Mouse (Mus musculus): Measurements from ENCODE around the gene Dip2b. TPM values are rescaled to one million over a fixed set of nuclear protein-coding genes. Genes with fewer than 3 reads are reported as not detected.

Dip2b gene
- total RNA-seq, 2 experiments from 2014 or later: 53.8 to 54.2 TPM

DNA sequence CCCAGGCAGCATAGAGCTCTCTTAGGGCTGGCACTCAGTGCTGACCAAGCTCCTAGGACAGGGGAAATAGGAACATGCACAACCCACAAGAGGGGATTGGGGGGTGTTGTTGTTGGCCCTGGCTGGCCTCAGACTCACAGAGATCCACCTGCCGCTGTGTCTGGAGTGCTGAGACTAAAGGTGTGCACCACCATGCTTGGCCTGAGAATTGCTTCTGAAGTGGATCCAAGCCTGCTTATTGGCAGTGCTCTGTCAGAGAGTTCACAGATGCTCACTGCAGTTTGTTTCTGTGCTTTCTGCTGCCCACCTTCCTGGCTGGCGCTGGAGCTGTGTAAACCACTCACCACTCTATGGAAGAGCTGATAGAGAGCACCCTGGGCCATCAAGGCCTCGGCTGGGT lies 171.5 kb downstream of the Dip2b start:
- DNase-seq (ENCODE audit: low spot score in 2 of 2): no peak

DNA sequence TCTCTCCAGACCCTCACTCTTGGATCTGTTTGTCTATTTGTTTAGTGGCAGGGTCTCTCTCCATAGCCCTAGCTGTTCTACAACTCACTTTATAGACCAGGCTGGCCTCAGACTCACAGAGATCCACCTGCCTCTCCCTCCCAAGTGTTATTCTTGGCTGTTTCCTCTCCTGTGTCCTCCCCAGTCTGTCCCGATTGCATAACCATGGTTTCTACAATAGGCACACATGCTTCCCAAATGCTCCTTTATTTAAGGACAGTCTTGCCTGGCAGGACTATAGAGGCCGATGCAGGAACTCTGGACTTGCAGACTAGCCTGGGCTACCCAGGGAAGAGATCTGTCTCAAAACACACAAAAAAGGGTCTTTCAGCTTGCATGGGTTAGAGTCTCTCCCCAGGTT lies 174.9 kb downstream of the Dip2b start:
- DNase-seq (ENCODE audit: low spot score in 2 of 2): no peak

DNA sequence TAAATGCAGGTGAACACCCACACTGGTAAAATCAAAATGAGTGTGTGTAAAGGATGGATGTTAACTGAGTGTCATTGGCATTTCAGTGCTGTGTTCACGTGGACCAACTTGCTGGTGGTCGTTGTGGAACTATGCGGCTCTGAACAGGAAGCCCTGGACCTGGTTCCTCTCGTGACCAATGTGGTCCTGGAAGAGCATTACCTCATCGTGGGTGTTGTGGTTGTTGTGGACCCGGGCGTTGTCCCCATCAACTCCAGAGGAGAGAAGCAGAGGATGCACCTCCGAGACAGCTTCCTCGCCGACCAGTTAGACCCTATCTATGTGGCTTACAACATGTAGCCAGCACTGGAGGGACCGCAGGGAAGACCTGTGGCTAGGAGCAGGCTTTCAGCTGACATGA lies 176.6 kb downstream of the Dip2b start:
- no peak for DNase-seq (ENCODE audit: low spot score in 2 of 2)

DNA sequence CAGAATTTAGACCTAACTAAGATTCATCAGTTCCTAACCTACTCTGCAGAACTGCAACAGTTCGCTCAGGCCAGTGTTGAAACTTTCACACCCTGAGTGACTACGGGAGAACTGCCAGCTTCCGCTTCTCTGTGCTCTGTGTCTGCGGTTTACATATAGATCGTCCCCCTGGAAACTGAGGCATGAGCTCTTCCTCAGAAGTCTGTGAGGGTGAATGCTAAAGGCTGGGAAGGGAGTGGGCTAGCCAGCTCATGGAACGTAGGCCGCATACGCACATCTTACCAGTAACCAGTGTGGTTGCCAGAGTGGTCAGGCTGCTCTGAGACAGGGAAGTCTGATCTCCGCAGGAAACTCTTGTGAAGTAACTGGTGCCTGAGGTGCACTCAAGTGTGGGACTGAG lies 177.7 kb downstream of the Dip2b start:
- DNase-seq (ENCODE audit: low spot score in 2 of 2): no peak

DNA sequence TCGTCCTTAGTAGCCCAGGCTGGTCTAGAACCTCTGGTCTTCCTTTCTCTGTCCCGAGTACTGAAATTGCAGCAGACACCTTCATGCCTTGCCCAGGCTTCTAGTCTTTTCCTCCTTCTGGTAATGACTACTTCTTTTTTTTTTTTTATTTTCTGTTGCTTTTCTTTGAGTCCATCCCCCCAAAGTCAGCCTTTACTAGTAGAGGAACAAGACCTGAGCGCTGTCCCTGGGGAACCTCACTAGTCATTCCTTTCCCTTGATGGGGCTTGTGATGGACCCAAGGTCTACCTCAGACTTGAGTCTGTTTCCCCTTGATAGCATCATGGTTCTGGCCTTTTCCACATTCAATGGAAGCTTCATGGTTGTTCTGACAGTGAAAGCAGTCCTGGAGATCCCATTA lies 179.6 kb downstream of the Dip2b start:
- DNase-seq (ENCODE audit: low spot score in 2 of 2): no peak

DNA sequence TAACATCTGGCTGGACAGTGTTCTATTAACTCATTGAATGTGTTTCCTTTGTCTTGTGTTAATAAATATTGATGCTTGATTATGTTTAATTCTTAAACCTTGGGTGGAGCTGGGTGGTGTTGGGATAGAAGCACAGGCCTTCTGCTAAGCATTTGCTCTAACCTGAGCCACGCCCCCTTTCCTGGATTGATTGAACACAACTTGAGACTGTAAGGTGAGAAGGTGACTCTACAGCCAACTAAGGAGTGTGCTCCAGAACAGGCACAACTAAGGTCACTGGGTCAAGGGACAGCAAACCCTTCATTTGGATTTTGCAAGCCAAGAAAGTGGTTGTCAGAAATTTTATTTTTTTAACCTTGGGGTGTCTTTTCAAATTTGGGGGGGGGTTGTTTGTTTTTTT lies 180.9 kb downstream of the Dip2b start:
- DNase-seq (ENCODE audit: low spot score in 2 of 2): no peak

DNA sequence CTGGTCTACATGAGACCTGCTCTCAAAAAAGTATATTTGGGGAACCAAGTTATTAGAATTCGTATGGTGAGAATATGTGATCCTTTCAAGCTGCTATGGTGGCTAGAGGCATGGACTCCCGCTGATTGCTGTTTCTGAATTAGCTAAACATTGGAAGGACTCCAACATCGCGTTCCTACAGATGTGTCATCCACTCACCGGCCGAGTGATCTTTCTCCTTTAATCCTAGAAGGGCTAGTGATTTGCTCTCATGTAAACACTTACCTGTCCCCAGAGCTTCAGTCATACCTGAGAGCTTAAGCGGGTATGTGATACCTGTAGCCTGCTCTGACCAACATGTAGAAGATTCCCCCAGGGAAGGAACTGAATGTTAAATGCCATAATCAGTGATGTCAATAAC lies 182.5 kb downstream of the Dip2b start:
- DNase-seq (ENCODE audit: low spot score in 2 of 2): no peak

DNA sequence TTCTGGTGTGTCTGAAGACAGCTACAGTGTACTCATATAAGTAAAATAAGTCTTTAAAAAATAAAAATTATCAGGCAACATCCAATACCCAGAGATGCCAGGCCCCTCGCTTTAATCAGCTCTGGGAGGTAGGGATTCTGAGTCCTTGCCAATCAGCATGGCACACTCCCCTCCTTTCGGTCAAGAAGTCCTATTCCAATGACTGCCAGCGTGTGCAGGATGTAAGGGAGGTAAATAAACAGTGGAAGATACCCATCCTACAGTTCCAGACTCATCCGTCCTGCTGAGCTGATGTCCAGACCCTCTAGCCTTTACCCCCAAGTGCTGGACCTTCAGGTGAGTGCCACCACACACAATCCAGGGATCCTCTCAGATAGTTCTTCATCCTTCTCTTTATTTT lies 186.9 kb downstream of the Dip2b start:
- no peak for DNase-seq (ENCODE audit: low spot score in 2 of 2)

DNA sequence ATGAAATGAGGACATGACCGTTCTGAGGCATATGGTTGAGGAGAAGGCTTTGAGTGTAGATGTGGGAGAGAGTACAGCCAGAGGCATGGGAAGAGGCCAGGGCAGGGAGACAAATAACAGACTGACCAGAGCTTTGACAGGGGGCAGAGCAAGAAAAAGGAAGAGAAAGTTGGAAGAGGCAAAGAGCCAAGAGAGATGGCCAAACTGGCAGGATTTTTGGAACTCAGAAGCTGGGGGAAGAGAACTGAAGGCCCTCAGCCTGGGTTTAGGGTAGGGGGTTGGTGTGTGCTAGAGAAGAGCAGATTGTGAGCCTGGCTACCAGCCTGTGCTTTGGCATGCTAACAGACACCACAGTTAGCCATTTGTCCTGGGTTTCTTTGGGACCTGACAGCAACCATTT lies 187.4 kb downstream of the Dip2b start:
- peak; percentile 39 to 80 for DNase-seq (ENCODE audit: low spot score in 2 of 2)

DNA sequence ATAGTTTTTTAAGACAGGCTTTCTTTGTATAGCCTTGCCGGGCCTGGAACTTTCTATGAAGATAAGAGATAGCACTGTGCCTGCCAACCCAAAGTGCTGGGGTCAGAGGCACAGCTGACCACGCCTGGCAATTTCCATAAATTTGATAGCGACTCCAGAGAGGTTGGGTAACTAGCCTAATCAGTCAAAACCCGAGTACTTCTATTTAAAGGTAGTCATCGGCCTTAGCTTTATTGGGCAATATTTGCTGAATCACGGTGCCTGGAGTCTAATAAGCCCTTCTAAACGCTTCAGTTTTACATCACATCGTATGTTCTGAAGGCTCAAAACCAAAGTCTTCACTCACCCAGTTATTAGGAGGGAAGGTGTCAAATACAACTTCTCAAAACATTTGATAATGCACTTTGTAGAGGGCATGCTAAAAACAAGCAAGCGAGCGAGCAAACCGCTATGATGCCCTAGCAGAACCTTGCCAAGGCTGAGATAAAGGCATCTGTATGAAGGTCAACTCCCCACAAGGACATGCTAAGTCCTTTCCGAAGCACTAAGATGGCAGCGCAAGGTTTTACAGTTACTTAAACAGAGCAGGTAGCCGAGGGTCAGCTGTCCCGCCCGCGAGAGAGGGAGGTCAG lies 188.7 kb downstream of the Dip2b start:
- no peak for DNase-seq (ENCODE audit: low spot score in 2 of 2)

DNA sequence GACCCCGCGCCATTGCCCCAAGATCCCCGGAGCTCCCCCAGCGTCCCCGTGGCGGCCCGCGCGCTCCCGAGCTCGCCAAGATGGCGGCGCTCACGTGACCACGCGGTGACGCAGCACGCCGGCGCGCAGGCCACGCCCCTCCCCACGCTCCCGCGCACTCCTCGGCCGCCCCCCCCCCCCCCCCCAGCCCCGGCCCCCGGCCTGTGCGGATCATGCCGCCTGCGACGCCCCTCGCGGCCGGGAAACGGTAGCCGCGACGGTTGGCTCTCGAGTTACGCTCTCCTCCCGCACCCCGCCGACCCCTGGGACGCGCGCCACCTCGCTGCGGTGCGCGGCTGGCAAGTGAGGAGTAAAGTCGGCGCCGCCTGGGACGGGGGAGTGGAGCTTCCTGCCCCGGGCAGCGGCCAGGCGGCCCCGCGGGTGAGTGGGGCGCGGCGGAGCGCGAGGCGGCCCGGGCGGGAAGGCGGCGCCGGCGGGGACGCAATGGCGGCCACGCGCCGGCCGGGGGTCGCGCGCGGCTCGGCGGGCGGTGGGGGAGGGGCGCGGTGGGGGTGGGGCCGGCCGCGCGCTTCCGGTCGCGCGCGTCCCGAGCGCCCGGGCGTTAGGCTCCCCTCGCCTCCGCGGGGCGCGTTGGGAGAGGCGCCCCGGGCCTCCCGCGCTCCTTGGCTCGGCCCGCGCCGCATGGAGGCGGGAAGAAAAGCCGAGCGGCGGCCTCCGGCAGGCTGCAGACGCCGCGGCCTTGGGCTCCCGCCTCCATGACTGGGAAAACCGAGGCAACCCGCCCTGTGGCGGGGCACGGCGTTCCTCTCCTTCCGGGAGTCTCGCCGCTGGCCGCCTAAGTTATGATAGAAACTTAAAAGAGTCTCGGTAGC lies 189.4 kb downstream of the Dip2b start, which contains the start of gene Atf1:
TSS of gene Atf1 (plus strand) at position 157 of the 872 bp plus-strand sequence.
- peak; percentile 88 to 89 for DNase-seq (ENCODE audit: low spot score in 2 of 2)

DNA sequence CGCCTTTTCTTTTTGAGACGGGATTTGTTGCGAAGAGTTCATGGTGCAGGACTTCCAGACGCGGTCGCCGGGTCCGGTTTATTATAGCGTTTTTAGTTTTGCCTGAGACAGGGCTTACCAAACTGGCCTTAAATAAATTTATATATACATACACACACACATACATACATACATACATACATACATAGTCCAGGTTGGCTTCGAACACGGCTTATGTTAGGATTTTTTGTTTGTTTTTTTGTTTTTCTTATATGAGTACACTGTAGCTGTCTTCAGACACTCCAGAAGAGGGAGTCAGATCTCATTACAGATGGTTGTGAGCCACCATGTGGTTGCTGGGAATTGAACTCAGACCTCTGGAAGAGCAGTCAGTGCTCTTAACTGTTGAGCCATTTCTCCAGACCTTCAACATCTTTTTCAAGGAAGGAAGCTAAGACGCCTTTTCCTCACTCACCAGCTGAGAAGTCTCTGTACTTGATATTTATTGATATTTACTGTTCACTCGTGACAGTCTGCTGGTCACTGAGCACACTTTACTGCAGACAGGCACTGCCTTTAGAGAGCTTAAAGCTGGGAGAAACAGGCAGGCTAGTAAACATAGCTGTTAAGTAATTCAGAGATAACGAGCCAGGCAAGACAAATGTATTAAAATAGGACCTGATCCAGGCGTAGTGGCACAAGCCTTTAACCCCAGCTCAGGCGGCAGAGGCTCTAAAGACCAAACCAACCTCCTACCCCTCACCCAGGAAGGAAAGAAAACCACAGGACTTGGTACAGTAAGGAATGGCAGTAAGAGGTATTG lies 190.3 kb downstream of the Dip2b start:
- DNase-seq (ENCODE audit: low spot score in 2 of 2): no peak

DNA sequence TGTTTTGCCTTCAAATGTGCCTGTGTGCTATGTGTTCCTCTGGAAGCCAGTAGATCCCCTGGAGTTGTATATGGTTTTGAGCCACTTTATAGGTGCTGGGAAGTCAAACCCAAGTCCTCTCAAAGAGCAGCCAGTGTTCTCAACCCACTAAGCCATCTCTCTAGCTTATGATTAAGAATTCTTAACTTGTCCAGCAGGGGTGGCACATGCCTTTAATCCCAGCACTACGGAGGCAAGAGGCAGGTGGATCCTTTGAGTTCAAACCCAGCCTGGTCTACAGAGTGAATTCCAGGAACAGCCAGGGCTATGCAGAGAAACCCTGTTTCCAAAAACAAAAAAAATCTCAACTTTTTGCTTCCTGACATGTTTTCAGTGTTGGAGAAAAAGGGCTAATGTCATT lies 192.2 kb downstream of the Dip2b start:
- DNase-seq (ENCODE audit: low spot score in 2 of 2): no peak

DNA sequence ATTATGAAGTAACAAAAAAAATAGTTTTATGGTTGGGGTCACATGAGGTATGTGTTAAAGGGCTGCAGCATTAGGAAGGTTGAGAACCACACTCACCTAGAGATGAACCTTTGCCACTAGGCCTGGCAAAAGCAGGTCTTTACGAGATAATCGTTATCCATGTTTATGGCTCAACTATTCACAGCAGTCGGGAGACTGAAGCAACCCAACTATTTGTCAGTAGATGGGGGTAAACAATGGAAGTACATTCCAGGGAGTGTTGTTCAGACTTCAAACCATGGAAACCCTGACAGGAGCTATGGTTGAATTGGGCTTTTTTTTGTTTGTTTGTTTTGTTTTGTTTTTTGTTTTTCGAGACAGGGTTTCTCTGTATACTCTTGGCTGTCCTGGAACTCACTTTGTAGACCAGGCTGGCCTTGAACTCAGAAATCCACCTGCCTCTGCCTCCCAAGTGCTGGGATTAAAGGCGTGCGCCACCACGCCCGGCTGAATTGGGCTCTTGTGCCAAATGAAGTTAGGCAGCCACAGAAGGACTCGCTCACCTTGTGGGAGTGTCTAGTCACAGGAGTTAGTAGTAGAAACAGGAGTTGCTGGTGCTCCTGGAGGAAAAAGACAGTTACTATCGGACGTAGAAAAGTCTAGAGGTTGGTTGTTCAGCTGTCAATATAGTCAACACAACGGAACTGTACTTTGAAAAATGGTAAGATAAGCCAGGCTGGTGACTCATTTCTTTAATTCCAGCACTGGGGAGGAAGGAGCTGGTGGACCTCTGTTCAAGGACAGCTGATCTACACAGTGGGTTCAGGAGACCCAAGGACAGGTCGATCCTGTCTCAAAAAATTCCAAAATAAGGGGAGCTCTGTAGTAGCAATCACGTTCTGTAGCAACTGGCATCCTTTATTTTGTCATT lies 193.4 kb downstream of the Dip2b start:
- DNase-seq (ENCODE audit: low spot score in 2 of 2): no peak

DNA sequence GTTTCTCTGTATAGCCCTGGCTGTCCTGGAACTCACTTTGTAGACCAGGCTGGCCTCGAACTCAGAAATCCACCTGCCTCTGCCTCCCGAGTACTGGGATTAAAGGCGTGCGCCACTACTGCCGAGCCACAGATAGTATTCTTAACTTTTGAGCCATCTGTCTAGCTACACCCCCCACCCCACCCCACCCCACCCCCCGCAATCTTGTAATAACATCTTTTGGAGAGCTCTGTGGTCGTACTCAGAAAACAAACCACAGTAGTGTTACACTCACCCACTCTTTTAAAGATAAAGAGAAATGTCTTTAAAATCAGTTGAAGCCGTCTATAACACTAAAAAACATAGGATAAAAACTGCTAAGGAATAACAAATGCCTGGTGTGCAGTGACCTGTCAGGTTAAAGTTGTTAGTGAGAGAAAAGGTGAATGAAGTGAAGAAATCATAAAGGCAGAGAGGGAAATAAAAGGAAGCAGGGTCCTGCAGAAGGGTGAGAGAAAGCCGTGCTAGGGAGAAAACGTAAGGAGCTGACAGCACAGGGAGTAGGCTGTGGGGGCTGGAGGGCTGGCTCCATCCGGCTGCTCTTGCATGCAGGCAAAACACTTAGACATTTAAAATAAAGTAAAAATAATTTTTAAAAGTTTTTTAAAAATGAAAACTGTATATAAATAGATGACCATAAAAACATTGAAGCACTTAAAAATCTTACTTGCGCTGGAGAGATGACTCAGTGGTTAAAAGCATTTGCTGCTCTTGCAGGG lies 196.9 kb downstream of the Dip2b start:
- no peak for DNase-seq (ENCODE audit: low spot score in 2 of 2)

DNA sequence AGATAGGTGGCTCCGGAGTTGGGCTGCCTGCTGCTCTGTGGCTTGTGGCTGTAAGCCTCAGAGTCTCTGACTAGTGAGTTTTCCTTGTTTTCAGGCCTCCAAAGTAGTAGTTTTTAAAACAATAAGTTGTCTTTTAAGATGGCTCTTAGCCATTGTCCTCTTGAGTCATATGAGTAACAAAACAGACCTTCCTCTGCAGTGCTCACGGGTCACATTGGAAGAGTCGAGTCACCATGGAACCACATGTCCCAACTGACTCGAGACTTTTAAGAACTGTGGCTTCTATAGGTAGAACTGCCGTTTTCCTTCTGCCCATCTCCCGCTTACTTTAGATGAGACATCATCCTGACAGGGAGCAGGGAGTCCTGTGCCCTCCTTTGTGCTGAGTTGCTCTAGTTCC lies 198.5 kb downstream of the Dip2b start:
- DNase-seq (ENCODE audit: low spot score in 2 of 2): no peak

DNA sequence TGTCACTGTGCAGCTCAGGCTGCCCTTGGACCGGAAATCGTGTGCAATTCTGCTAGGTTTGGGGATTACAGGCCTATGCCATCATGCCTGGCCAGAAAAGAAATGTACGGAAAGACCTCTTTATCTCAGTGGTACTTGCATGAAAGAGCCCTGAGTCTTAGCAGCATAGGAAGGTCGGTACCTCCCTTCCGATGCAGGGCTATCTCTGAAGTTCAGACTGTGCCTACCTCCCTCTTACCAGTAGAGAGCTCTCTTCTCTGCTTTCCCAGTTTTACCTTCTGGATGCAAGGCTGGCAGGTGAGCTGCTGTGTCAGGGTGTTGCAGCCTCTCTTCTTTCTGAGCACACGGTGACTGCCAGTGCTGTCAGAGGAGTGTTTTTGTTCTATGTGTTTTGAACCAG lies 203.3 kb downstream of the Dip2b start:
- DNase-seq (ENCODE audit: low spot score in 2 of 2): no peak

DNA sequence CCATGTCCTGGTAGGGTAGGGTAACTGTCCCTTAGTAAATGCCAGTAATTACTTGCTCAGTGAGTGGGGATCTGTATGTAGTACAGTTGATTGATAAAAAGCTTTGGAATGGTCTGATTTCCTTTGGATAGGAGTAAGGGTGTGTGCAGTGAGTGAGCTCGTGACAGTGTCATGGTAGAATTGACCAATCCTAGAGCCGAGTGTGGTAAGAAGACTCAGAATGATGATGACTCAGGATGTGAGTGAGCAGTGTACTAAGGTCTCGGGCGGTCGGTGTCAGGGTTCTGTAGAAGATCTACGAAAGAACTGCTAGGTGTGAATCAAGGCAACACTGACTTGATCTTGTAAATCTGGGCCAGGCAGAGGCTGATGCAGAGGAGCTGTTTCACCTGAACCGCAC lies 207.5 kb downstream of the Dip2b start:
- DNase-seq (ENCODE audit: low spot score in 2 of 2): no peak

DNA sequence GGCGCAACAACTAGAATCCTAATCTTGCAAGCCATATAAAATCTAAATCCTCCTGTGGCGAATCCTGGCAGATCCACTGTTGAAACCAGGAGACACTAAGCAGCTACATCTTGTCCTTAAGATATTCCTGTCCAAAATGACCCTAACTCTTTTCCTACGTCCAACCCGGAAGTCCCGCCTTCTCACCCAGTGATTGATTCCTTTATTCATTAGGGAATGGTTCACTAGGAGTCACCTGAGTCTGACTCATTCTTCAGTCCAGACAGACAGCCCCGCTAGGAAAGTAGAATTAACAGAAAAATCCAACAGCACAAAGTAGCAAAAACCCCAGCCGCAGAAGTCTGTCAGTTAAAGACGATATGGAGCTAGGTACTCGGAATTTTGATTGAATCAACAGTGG lies 208.8 kb downstream of the Dip2b start:
- DNase-seq (ENCODE audit: low spot score in 2 of 2): no peak

Data from layer of hippocampus, postnatal 14 days (tissue).